Mouse (Mus musculus) stomach, embryonic 16.5 days (tissue): ENCODE measurements around the gene AC124502.3. TPM values are rescaled to one million over a fixed set of nuclear protein-coding genes. Genes with fewer than 3 reads are reported as not detected.

Experiments
- ATAC-seq: fragments of 200-750 bp; cut with Nextera tagmentation; 2 replicates; pipeline ENCODE4 v1.8.0; 2017; ENCODE audit warnings: moderate number of reproducible peaks, moderate TSS enrichment; ENCODE audit not compliant: insufficient read depth, low FRiP score
- H3K27ac ChIP-seq: fragments of 300-500 bp; sonication (generic); 2 replicates; pipeline ENCODE4 v1.5.1; 2014; ENCODE audit warnings: low read length
- H3K27me3 ChIP-seq: fragments of 300-500 bp; sonication (generic); 2 replicates; pipeline ENCODE4 v1.6.1; 2014; ENCODE audit warnings: low read length, control low read depth, mixed read lengths; ENCODE audit not compliant: control insufficient read depth, insufficient read depth
- H3K36me3 ChIP-seq: fragments of 300-500 bp; sonication (generic); 2 replicates; pipeline ENCODE4 v1.6.1; 2014; ENCODE audit warnings: low read length; ENCODE audit not compliant: control insufficient read depth, insufficient read depth
- H3K4me1 ChIP-seq: fragments of 300-500 bp; sonication (generic); 2 replicates; pipeline ENCODE4 v1.6.1; 2014; ENCODE audit warnings: low read length, control low read depth, mixed read lengths; ENCODE audit not compliant: control insufficient read depth, insufficient read depth
- H3K4me2 ChIP-seq: fragments of 300-500 bp; sonication (generic); 2 replicates; pipeline ENCODE4 v1.6.1; 2014; ENCODE audit warnings: low read depth, low read length, mixed read lengths
- H3K4me3 ChIP-seq: fragments of 300-500 bp; sonication (generic); replicated peaks from 2 replicates; pipeline ENCODE4 v1.5.1; 2014; ENCODE audit warnings: mild to moderate bottlenecking, low read length
- H3K9ac ChIP-seq: fragments of 300-500 bp; sonication (generic); 2 replicates; pipeline ENCODE4 v1.6.1; 2014; ENCODE audit warnings: low read length
- H3K9me3 ChIP-seq: fragments of 300-500 bp; sonication (generic); replicated peaks from 2 replicates; pipeline ENCODE4 v1.6.1; 2016; ENCODE audit warnings: low read length, control low read depth; ENCODE audit not compliant: control insufficient read depth
- WGBS: fragments of 180-500 bp; shearing (Covaris S2); extraction: QIAGEN DNeasy Blood & Tissue Kit; methylation state at CpG from one replicate; pipeline ENCODE4 v1.1.7; 2014; 5-methylcytosine and 5-hydroxymethylcytosine counted together
- polyA plus RNA-seq: library from polyadenylated mRNA; unstranded; fragments of >200 nt; fragmentation: Nextera tagmentation; extraction: Ambion mirVana; gene quantifications from 2 replicates; pipeline ENCODE4 v1.2.1, GENCODE M21; 2015

Gene AC124502.3
- polyA plus RNA-seq, 1 experiment from 2014 or later = 1.3 TPM

DNA sequence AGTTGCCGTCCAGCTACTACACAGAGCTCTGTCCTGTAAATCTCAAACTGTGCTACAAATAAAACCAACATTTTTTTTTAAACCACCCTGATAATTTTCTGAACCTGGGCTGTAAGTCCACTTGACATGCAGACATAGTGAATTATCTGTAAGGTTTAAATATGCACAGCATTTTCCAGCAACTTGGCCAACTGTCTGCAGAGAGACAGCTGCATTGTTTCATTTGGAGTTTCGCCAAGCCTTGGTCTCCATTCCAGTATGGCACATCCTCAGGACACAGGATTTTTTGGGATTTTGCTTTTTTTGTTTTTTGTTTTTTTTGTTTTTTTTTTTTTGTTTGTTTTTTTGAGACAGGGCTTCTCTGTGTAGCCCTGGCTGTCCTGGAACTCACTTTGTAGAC is 17.3 kb upstream of the AC124502.3 start:
- 81% methylated on average over 2 of the region's 2 CpGs for WGBS
- H3K9me3 ChIP-seq = no peaks in the 10 kb centered on the region
- ATAC-seq = no peak

DNA sequence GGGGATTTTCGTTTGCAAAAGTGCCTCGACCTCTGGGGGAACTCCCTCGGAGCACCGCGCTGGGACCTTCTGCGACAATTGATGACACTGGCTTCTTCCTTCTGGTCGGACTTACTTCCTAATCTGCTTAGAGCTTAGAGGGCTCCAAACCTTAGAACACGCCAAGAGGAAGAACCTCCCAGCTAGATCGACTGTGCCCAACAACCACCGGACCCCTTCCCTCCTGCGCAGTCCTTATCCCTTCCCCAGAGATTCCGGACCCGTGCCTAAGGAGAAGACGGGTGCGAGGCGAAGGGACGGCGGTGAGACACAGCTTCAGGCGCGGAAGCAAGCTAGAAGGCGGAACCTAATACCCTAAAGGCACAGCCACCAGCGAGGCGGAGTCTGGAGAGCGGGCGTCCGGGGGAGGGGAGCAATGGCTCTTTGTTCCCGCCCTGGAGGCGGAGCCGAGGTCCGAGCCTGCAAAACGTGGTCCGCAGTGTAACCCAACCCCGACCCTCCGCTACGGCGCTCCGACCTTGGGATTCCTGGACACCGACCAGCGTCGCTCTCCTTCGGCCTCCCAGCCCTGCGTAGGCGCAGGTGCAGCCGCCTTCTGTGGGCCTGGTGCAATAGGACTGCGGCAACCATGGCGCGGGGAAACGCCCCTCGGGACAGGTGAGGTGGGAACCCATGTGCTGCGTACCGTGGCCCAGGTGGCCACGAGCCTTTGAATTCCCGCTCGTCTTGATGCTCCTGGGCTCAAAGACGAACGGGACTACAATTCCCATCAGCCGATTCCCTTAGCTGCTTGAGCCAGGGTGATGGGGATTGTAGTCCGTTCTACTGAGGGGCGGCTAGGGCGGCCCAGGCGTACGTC is 14.8 kb upstream of the AC124502.3 start, which contains the start of gene Slc29a2:
Slc29a2 (plus strand) TSS at position 240 of the 859 bp plus-strand sequence.
- Histone ChIP-seq H3K4me2 (peak within 1 kb of the TSS; percentile 86), H3K9me3 (no peaks in the 10 kb centered on the region), H3K36me3 (no peaks in the 10 kb centered on the region), H3K27ac (peak within 1 kb of the TSS; percentile 90), H3K9ac (peak within 1 kb of the TSS; percentile 87), H3K4me3 (peak within 1 kb of the TSS; percentile 67), H3K27me3 (no peaks in the 10 kb centered on the region), H3K4me1 (0 out of 2 replicates have a peak, but pooled peaks cover 3% of the 10 kb centered on the region)
- under 1% methylated on average over 59 of the region's 62 CpGs for WGBS
- peak; percentile 98 for ATAC-seq

More for the DNA sequence above, 17.3 kb upstream of the AC124502.3 start:
- H3K36me3 ChIP-seq = no peaks in the 10 kb centered on the region
- no peak overlapping the region for H3K4me2 ChIP-seq
- no peak overlapping the region for H3K9ac ChIP-seq
- no peak overlapping the region for H3K4me3 ChIP-seq
- 0 out of 2 replicates have a peak, but pooled peaks cover 3% of the 10 kb centered on the region for H3K4me1 ChIP-seq
- H3K27ac ChIP-seq = no peak overlapping the region
- H3K27me3 ChIP-seq = no peaks in the 10 kb centered on the region

DNA sequence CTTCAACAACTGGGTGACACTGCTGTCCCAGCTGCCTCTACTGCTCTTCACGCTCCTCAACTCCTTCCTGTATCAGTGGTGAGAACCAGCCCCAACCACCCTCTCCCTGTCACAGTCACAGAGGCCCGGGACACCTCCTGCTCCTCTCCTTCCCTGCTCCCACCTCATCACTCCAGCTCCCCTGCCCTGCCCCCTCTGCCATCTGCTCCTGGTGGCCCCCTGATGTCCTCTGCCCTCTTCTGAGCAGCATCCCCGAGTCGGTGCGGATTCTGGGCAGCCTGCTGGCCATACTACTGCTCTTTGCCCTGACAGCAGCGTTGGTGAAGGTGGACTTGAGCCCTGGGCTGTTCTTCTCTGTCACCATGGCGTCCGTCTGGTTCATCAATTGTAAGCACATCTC is 12.6 kb upstream of the AC124502.3 start:
- no peak overlapping the region for H3K4me3 ChIP-seq
- no peaks in the 10 kb centered on the region for H3K9me3 ChIP-seq
- no peaks in the 10 kb centered on the region for H3K27me3 ChIP-seq
- 90% methylated on average over 8 of the region's 8 CpGs for WGBS
- H3K36me3 ChIP-seq = no peaks in the 10 kb centered on the region
- H3K4me2 ChIP-seq = no peak overlapping the region
- H3K4me1 ChIP-seq = 0 out of 2 replicates have a peak, but pooled peaks cover 3% of the 10 kb centered on the region
- no peak overlapping the region for H3K9ac ChIP-seq
- no peak overlapping the region for H3K27ac ChIP-seq
- no peak for ATAC-seq

- Histone ChIP-seq H3K9me3 (no peaks in the 10 kb centered on the region), H3K9ac (no peak overlapping the region), H3K4me2 (no peak overlapping the region), H3K4me1 (0 out of 2 replicates have a peak, but pooled peaks cover 2% of the 10 kb centered on the region), H3K27me3 (no peaks in the 10 kb centered on the region), H3K36me3 (no peaks in the 10 kb centered on the region), H3K4me3 (no peak overlapping the region), H3K27ac (no peak overlapping the region)
- no peak for ATAC-seq
- WGBS = 79% methylated on average over 3 of the region's 3 CpGs
These were observed 6.0 kb upstream of the AC124502.3 start for GRCm38 (mm10) chr19:5032686-5033085.

GRCm38 (mm10) chr19:5036577-5036976 is 2.1 kb upstream of the AC124502.3 start:
- no peak for ATAC-seq
- no peak overlapping the region for H3K4me3 ChIP-seq

GRCm38 (mm10) chr19:5037678-5038571 is 766 bp upstream of the AC124502.3 start:
- H3K27me3 ChIP-seq = no peaks in the 10 kb centered on the region
- peak overlapping the region; percentile 77; the same call in 1 of the 2 replicates for H3K27ac ChIP-seq
- peak overlapping the region; percentile 95 for H3K9ac ChIP-seq
- no peaks in the 10 kb centered on the region for H3K9me3 ChIP-seq
- H3K4me1 ChIP-seq = peaks cover 28% of the 10 kb centered on the region
- ATAC-seq = peak; percentile 35; the same call in 1 of the 2 replicates
- peak overlapping the region; percentile 80 for H3K4me3 ChIP-seq
- 1% methylated on average over 32 of the region's 32 CpGs for WGBS
- H3K4me2 ChIP-seq = peak overlapping the region; percentile 94
- H3K36me3 ChIP-seq = no peaks in the 10 kb centered on the region

More at GRCm38 (mm10) chr19:5036577-5036976, 2.1 kb upstream of the AC124502.3 start:
- Histone ChIP-seq H3K36me3 (no peaks in the 10 kb centered on the region), H3K9ac (no peak overlapping the region), H3K27ac (no peak overlapping the region), H3K9me3 (no peaks in the 10 kb centered on the region), H3K27me3 (no peaks in the 10 kb centered on the region), H3K4me1 (peaks cover 20% of the 10 kb centered on the region), H3K4me2 (no peak overlapping the region)
- 82% methylated on average over 4 of the region's 4 CpGs for WGBS

GRCm38 (mm10) chr19:5039301-5040114 is 817 bp downstream of the AC124502.3 start:
- Histone ChIP-seq H3K9ac (peak overlapping the region; percentile 95), H3K9me3 (no peaks in the 10 kb centered on the region), H3K36me3 (no peaks in the 10 kb centered on the region), H3K4me2 (peak overlapping the region; percentile 94), H3K27me3 (no peaks in the 10 kb centered on the region), H3K4me1 (peaks cover 28% of the 10 kb centered on the region), H3K27ac (peak overlapping the region; percentile 68; the same call in 1 of the 2 replicates), H3K4me3 (peak overlapping the region; percentile 80)
- ATAC-seq = peak; percentile 22; the same call in 1 of the 2 replicates
- 11% methylated on average over 41 of the region's 41 CpGs for WGBS

- ATAC-seq = peak; percentile 76; the same call in 1 of the 2 replicates
- 3% methylated on average over 40 of the region's 40 CpGs for WGBS
- Histone ChIP-seq H3K27ac (peak within 1 kb of the TSS; percentile 79), H3K9me3 (no peaks in the 10 kb centered on the region), H3K27me3 (no peaks in the 10 kb centered on the region), H3K9ac (peak within 1 kb of the TSS; percentile 86), H3K36me3 (no peaks in the 10 kb centered on the region), H3K4me1 (peaks cover 28% of the 10 kb centered on the region), H3K4me2 (peak within 1 kb of the TSS; percentile 94), H3K4me3 (peak within 1 kb of the TSS; percentile 80)
These were observed 2.3 kb downstream of the AC124502.3 start, which contains the start of gene Brms1 for GRCm38 (mm10) chr19:5040862-5041523. Brms1 (plus strand) TSS chr19:5041354.
